Mouse (Mus musculus) embryonic facial prominence, embryonic 15.5 days (tissue): ENCODE data around the gene Hax1. TPM values are rescaled to one million over a fixed set of nuclear protein-coding genes. Genes with fewer than 3 reads are reported as not detected.
A peak's percentile ranks its signal among the peaks of the same experiment; 100 is the strongest.

Experiments used
- ATAC-seq: fragments of 200-750 bp; cut with Nextera tagmentation; 2 replicates; pipeline ENCODE4 v1.8.0; 2017; ENCODE audit warnings: low read depth, moderate TSS enrichment; ENCODE audit not compliant: insufficient number of reproducible peaks, low FRiP score, low TSS enrichment
- H3K27ac ChIP-seq: fragments of 300-500 bp; sonication (generic); replicated peaks from 2 replicates; pipeline ENCODE4 v1.5.1; 2015; ENCODE audit warnings: mild to moderate bottlenecking, inconsistent platforms
- H3K27me3 ChIP-seq: fragments of 300-500 bp; sonication (generic); 2 replicates; pipeline ENCODE4 v1.6.1; 2015; ENCODE audit warnings: inconsistent platforms
- H3K36me3 ChIP-seq: fragments of 300-500 bp; sonication (generic); 2 replicates; pipeline ENCODE4 v1.6.1; 2015; ENCODE audit warnings: mild to moderate bottlenecking, inconsistent platforms
- H3K4me1 ChIP-seq: fragments of 300-500 bp; sonication (generic); 2 replicates; pipeline ENCODE4 v1.6.1; 2015; ENCODE audit warnings: inconsistent platforms
- H3K4me2 ChIP-seq: fragments of 300-500 bp; sonication (generic); replicated peaks from 2 replicates; pipeline ENCODE4 v1.6.1; 2015; ENCODE audit warnings: mild to moderate bottlenecking, inconsistent platforms
- H3K4me3 ChIP-seq: fragments of 300-500 bp; sonication (generic); replicated peaks from 2 replicates; pipeline ENCODE4 v1.5.1; 2015; ENCODE audit warnings: mild to moderate bottlenecking, inconsistent platforms
- H3K9ac ChIP-seq: fragments of 300-500 bp; sonication (generic); 2 replicates; pipeline ENCODE4 v1.6.1; 2015; ENCODE audit warnings: inconsistent platforms
- H3K9me3 ChIP-seq: fragments of 300-500 bp; sonication (generic); replicated peaks from 2 replicates; pipeline ENCODE4 v1.6.1; 2016; ENCODE audit warnings: inconsistent platforms
- WGBS: fragments of 180-500 bp; shearing (Covaris S2); methylation state at CpG from one replicate; pipeline ENCODE4 v1.1.7; 2015; 5-methylcytosine and 5-hydroxymethylcytosine counted together
- polyA plus RNA-seq: library from polyadenylated mRNA; unstranded; fragments of >200 nt; fragmentation: Nextera tagmentation; extraction: Ambion mirVana; gene quantifications from 2 replicates; pipeline ENCODE4 v1.2.1, GENCODE M21; 2015

Hax1 gene
- 145 and 152 TPM in 2 replicates for polyA plus RNA-seq

- no peaks in the 10 kb centered on the region for H3K9me3 ChIP-seq
- peak within 1 kb of the TSS; percentile 99 for H3K27ac ChIP-seq
- peak within 1 kb of the TSS; percentile 90 for H3K9ac ChIP-seq
- H3K36me3 ChIP-seq: peaks cover 45% of the 10 kb centered on the region
- H3K4me1 ChIP-seq: peaks cover 10% of the 10 kb centered on the region
- H3K4me2 ChIP-seq: peak within 1 kb of the TSS; percentile 66
- peak within 1 kb of the TSS; percentile 74 for H3K4me3 ChIP-seq
- no peaks in the 10 kb centered on the region for H3K27me3 ChIP-seq
- ATAC-seq: peak; percentile 93
- WGBS: under 1% methylated on average over 26 of the region's 26 CpGs
These were observed at the start of gene Hax1 for GRCm38 (mm10) chr3:89998612-89999054. TSS of gene Hax1 (minus strand) at chr3:89998780.

GRCm38 (mm10) chr3:90036263-90036662, 37.7 kb upstream of the Hax1 start:
- no peaks in the 10 kb centered on the region for H3K27me3 ChIP-seq
- no peak overlapping the region for H3K27ac ChIP-seq
- WGBS: 97% methylated on average over 1 of the region's 1 CpGs
- H3K4me2 ChIP-seq: no peak overlapping the region
- no peaks in the 10 kb centered on the region for H3K9me3 ChIP-seq
- no peak overlapping the region for H3K4me3 ChIP-seq
- peaks cover 58% of the 10 kb centered on the region for H3K36me3 ChIP-seq
- no peak overlapping the region for H3K9ac ChIP-seq
- no peaks in the 10 kb centered on the region for H3K4me1 ChIP-seq
- ATAC-seq: no peak

DNA sequence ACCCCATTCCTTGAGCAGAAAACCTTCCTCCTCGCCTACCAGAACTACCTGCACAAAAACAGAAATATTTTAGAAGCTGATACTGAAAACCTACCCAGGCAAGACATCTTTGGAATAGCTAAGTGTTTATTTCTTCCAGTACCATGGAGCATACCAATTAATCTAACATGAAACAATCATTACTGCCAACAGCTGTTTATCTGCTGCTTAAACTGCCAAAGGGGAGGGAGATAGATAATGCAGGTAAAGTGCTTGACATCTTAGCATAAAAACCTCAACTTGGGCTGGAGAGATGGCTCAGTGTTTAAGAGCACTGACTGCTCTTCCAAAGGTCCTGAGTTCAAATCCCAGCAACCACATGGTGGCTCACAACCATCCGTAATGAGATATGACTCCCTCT, 36.1 kb upstream of the Hax1 start:
- H3K9ac ChIP-seq: no peak overlapping the region
- H3K9me3 ChIP-seq: no peaks in the 10 kb centered on the region
- H3K27me3 ChIP-seq: no peaks in the 10 kb centered on the region
- no peak for ATAC-seq
- no peak overlapping the region for H3K4me3 ChIP-seq
- 91% methylated on average over 2 of the region's 2 CpGs for WGBS
- no peaks in the 10 kb centered on the region for H3K4me1 ChIP-seq
- peaks cover 60% of the 10 kb centered on the region for H3K36me3 ChIP-seq
- no peak overlapping the region for H3K27ac ChIP-seq
- H3K4me2 ChIP-seq: no peak overlapping the region

DNA sequence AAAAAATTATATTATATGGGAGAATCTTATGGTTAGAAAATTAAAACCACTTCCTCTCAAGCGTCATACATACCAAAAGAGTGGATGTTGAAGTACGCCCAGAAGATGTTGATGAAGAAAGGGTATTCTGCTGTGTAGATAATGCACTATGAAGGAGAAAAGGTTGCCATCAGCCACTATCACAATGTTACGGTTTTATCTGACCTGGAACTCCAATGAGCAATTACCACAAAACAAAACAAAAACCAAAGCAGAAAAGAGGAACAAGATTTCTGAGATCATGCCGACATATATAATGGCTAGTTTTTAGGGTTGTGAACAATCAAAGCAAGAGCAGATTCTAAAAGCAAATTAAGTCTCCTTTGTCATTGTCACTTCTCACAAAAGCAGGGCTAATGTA, 18.0 kb upstream of the Hax1 start:
- Histone ChIP-seq H3K27ac (no peak overlapping the region), H3K36me3 (peaks cover 95% of the 10 kb centered on the region)
- WGBS: 93% methylated on average over 4 of the region's 4 CpGs

GRCm38 (mm10) chr3:90010291-90010690, 11.7 kb upstream of the Hax1 start:
- peaks cover 96% of the 10 kb centered on the region for H3K36me3 ChIP-seq
- 51% methylated on average over 2 of the region's 2 CpGs for WGBS
- no peak for ATAC-seq
- no peak overlapping the region for H3K27ac ChIP-seq
- H3K4me1 ChIP-seq: no peaks in the 10 kb centered on the region
- no peaks in the 10 kb centered on the region for H3K27me3 ChIP-seq
- H3K4me3 ChIP-seq: no peak overlapping the region
- no peaks in the 10 kb centered on the region for H3K9me3 ChIP-seq
- H3K4me2 ChIP-seq: no peak overlapping the region
- H3K9ac ChIP-seq: no peak overlapping the region

More for the DNA sequence above, 18.0 kb upstream of the Hax1 start:
- Histone ChIP-seq H3K4me3 (no peak overlapping the region), H3K4me1 (no peaks in the 10 kb centered on the region), H3K9me3 (no peaks in the 10 kb centered on the region), H3K4me2 (no peak overlapping the region), H3K9ac (no peak overlapping the region), H3K27me3 (no peaks in the 10 kb centered on the region)
- no peak for ATAC-seq

DNA sequence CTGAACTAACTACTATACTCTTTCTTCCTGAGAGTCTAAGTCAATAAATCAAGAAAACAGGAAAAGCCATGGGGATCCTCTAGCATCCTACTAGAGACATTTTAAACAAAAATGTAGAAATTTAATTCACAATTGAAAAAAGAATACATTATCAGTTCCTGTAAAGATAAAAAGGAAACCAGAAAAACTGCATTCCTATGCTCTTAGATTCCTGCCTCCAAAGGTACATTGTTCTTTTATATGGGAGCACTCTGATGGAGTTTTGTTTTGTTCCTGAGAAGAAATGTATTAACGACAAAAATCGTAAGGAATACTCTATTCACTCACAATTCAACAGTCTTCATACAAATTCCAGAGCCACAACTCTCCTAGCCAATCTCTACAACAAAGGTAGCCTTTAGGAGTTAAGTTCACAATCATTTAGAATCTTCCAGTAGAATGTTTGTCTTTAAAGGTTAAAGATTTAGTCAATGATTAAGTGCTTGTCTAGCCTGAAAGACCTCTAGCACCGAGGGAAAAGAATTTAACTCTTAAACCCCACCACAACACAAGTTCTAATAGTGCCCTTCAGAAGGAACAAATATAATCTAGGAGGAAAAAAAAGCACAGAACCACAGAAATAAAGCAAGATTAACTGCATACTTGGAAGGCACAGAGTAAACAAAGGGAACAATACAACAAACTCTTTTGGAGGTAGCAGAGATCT, 5.7 kb upstream of the Hax1 start:
- no peak overlapping the region for H3K4me2 ChIP-seq
- H3K27me3 ChIP-seq: no peaks in the 10 kb centered on the region
- ATAC-seq: no peak
- H3K9me3 ChIP-seq: no peaks in the 10 kb centered on the region
- H3K4me3 ChIP-seq: no peak overlapping the region
- H3K9ac ChIP-seq: no peak overlapping the region
- H3K36me3 ChIP-seq: peaks cover 66% of the 10 kb centered on the region
- WGBS: 58% methylated on average over 3 of the region's 3 CpGs
- H3K4me1 ChIP-seq: peaks cover 8% of the 10 kb centered on the region
- no peak overlapping the region for H3K27ac ChIP-seq

DNA sequence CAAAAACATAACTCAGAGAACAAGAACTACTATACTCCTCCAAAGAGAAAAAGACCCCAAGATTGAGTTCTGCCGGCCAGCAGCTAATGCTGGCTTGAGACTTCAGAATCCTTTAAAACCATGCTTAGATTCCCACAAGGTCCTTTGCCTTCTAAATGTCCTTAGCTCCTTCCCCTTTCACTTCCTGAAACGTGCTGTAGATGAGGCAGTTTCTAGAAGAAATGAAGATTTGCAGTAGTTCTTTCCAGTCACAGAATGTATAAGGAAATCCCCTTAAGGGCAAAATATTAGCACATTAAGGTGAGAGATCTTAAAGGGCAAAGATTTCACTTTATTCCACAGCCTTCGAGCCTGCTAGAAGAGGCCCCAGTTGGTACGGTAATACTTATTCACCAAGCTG, 1.2 kb upstream of the Hax1 start:
- peak overlapping the region; percentile 74; the same call in 1 of the 2 replicates for H3K4me3 ChIP-seq

DNA sequence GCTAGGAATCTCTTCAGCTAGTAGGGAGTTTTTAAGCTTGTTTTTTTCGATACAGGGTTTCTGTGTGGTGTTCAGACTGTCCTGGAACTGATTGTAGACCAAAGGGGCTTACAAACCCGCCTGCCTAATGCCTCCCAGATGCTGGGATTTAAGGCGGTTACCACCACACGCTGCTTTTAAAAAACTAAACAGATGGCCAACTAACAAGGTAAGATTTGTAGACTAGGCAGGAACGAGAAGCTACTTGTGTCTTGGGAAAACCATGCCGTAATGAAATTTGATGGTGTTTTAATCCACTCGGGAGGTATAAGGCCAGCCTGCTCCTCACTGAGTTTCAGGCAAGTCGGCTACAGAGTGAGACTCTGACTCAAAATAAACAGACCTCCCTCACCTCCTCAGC, 510 bp upstream of the Hax1 start:
- Histone ChIP-seq H3K27ac (peak overlapping the region; percentile 99), H3K4me2 (peak overlapping the region; percentile 66), H3K4me1 (peaks cover 10% of the 10 kb centered on the region), H3K9me3 (no peaks in the 10 kb centered on the region), H3K36me3 (peaks cover 43% of the 10 kb centered on the region), H3K27me3 (no peaks in the 10 kb centered on the region), H3K9ac (peak overlapping the region; percentile 90), H3K4me3 (peak overlapping the region; percentile 74)
- WGBS: 6% methylated on average over 8 of the region's 8 CpGs
- peak; percentile 58 for ATAC-seq

More for the DNA sequence above, 1.2 kb upstream of the Hax1 start:
- Histone ChIP-seq H3K9me3 (no peaks in the 10 kb centered on the region), H3K4me1 (peaks cover 10% of the 10 kb centered on the region), H3K27ac (peak overlapping the region; percentile 99), H3K36me3 (peaks cover 37% of the 10 kb centered on the region), H3K27me3 (no peaks in the 10 kb centered on the region), H3K9ac (no peak overlapping the region), H3K4me2 (peak overlapping the region; percentile 66; the same call in 1 of the 2 replicates)
- 74% methylated on average over 4 of the region's 4 CpGs for WGBS
- no peak for ATAC-seq

DNA sequence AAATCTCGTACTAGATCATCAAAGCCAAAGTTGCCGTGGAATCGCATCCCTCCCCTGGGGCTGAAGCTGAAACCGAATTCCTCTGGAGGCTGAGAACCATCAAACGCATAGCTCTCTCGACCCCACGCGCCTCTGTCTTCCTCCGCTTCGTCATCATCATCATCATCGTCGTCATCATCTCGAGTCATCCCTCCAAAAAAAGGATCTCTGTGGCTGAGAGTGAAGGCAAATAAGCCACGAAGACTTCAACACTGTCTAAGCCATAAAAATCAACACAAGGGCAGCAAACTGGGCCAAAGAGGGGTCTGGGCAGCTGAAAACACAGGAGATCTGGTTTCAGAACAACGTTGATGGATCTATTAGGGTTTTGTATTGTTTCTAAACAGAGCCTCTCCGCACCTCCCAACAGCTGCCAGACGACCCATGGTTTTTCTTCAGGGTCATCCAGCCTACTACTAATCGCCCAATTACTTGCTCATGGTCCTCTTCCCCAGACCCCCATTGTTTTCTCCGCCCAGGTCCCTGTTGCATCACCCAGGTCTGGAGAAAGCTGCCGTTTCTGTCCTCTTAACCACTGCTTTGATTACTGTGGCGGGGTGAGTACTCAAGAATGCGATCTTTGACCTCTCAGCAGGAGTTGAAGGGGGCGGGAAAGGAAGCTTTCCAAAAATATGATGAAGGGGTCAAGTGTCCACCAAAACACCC, 637 bp downstream of the Hax1 start:
- H3K36me3 ChIP-seq: peaks cover 41% of the 10 kb centered on the region
- peak; percentile 21; the same call in 1 of the 2 replicates for ATAC-seq
- H3K9ac ChIP-seq: peak overlapping the region; percentile 90
- peak overlapping the region; percentile 66 for H3K4me2 ChIP-seq
- H3K9me3 ChIP-seq: no peaks in the 10 kb centered on the region
- peak overlapping the region; percentile 74 for H3K4me3 ChIP-seq
- H3K27me3 ChIP-seq: no peaks in the 10 kb centered on the region
- H3K4me1 ChIP-seq: peaks cover 10% of the 10 kb centered on the region
- H3K27ac ChIP-seq: peak overlapping the region; percentile 99
- 3% methylated on average over 23 of the region's 23 CpGs for WGBS

DNA sequence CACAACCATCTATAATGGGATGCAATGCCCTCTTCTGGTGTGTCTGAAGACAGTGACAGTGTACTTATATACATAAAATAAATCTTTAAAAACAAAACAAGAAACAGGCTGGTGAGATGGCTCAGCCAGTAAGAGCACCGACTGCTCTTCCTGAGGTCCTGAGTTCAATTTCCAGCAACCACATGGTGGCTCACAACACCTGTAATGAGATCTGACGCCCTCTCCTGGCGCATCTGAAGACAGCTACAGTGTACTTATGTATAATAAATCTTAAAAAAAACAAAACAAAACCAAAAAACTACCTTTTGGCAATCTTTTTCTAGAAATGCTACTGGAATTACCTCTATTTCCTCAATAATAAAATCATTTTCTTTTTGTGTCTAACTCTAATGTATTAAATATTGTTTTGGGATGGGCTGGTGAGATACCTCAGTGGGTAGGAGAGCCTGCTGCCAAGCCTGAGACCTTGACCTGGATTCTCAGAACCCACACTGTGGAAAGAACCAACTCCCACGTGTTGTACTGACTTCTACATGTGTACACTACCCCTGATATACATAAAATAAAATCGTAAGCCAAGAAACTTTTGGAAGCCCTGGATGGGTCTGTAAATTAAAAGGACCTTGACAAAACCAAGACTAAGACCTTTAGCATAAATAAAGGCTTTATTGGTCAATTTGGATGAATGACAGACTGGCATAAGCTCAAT, 3.6 kb downstream of the Hax1 start:
- H3K36me3 ChIP-seq: peaks cover 18% of the 10 kb centered on the region; the same call in 1 of the 2 replicates
- no peak for ATAC-seq
- 90% methylated on average over 5 of the region's 5 CpGs for WGBS
- H3K27ac ChIP-seq: no peak overlapping the region
- no peaks in the 10 kb centered on the region for H3K27me3 ChIP-seq
- H3K9me3 ChIP-seq: no peaks in the 10 kb centered on the region
- H3K9ac ChIP-seq: no peak overlapping the region
- no peak overlapping the region for H3K4me3 ChIP-seq
- no peak overlapping the region for H3K4me2 ChIP-seq
- peaks cover 10% of the 10 kb centered on the region for H3K4me1 ChIP-seq

- no peaks in the 10 kb centered on the region for H3K36me3 ChIP-seq
- H3K9me3 ChIP-seq: no peaks in the 10 kb centered on the region
- H3K4me2 ChIP-seq: no peak overlapping the region
- ATAC-seq: no peak
- no peaks in the 10 kb centered on the region for H3K4me1 ChIP-seq
- no peak overlapping the region for H3K27ac ChIP-seq
- WGBS: 93% methylated on average over 4 of the region's 4 CpGs
- H3K4me3 ChIP-seq: no peak overlapping the region
- no peaks in the 10 kb centered on the region for H3K27me3 ChIP-seq
- no peak overlapping the region for H3K9ac ChIP-seq
These were observed 10.8 kb downstream of the Hax1 start for GRCm38 (mm10) chr3:89987822-89988221.
